Mouse (Mus musculus): Measurements from ENCODE around the gene Olfr1537. TPM values are rescaled to one million over a fixed set of nuclear protein-coding genes. Genes with fewer than 3 reads are reported as not detected.

Gene Olfr1537
- polyA plus RNA-seq (2015; fragmentation: Nextera tagmentation; extraction: Ambion mirVana): not detected in 2 replicates

DNA sequence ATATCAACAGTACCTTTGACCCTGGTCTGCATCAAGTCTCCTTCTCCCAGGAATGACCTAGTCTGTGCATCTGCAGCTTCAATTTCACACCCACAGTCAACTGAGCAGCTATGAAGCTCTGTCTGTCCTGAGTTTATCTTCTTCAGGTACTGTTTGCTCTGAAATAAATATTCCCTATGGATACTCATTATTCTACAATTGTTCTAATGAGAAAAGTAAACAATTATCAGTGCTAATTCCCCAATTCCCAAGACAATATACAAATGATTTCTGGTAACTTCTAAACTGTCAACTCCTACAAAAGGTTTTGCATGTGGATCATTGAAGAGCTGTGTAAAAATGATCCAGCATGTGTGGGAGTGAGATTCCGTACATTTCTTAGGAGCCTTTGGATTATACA, at the start of gene Olfr1537:
Olfr1537 (minus strand) TSS at position 101 of the 400 bp plus-strand sequence.

DNA sequence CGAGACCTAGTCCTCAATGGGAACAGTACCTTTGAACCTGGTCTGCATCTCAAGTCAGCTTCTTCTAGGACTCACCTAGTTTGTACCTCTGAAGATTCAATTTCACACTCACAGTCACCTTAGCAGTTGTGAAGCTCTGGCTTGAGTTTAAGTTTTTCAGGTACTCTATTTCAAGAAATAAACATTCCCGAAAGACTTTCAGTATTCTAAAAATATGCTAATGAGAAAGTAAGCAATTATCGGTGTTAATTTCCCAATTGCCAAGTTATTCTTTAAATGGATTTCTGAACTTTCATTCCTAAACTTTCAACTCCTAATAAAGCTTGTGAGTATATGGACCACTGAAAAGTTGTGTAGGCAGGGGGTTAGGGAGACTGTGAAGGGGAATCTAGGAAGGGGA, 26.9 kb upstream of the Olfr1537 start, which contains the start of gene Olfr945:
Olfr945 (minus strand) TSS at position 101 of the 400 bp plus-strand sequence.

DNA sequence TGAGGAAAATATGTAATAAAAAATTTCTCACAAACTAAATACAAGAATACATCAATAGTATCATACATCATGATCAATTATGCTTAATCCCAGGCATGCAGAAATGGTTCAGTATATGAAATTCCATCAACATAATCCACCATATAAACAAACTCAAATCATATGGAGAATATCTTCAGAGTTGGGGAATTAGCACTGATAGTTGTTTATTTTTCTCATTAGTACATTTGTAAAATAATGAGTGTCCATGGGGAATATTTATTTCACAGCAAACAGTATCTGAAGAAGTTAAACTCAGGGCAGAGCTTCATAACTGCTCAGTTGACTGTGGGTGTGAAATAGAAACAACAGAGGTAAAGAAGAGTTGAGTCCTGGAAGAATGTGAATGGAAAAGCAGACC, 48.2 kb downstream of the Olfr1537 start, which contains the start of gene Olfr944:
Olfr944 (plus strand) TSS at position 301 of the 400 bp plus-strand sequence.

Other genes starting within 250 kb of the Olfr1537 start
- not detected in 2 replicates for gene Olfr146, start 226.6 kb downstream of the Olfr1537 start, polyA plus RNA-seq (2015; fragmentation: Nextera tagmentation; extraction: Ambion mirVana)
- not detected in 2 replicates for gene Olfr937, start 185.0 kb downstream of the Olfr1537 start, polyA plus RNA-seq (2015; fragmentation: Nextera tagmentation; extraction: Ambion mirVana)
- gene Olfr938, start 171.1 kb downstream of the Olfr1537 start, polyA plus RNA-seq (2015; fragmentation: Nextera tagmentation; extraction: Ambion mirVana): not detected in 2 replicates
- gene Olfr27, start 121.9 kb downstream of the Olfr1537 start, polyA plus RNA-seq (2015; fragmentation: Nextera tagmentation; extraction: Ambion mirVana): not detected in 2 replicates
- gene Olfr943, start 83.7 kb downstream of the Olfr1537 start, polyA plus RNA-seq (2015; fragmentation: Nextera tagmentation; extraction: Ambion mirVana): not detected in 2 replicates
- not detected in 2 replicates for gene Olfr944, start 48.1 kb downstream of the Olfr1537 start, polyA plus RNA-seq (2015; fragmentation: Nextera tagmentation; extraction: Ambion mirVana)
- not detected in 2 replicates for gene Olfr945, start 26.8 kb upstream of the Olfr1537 start, polyA plus RNA-seq (2015; fragmentation: Nextera tagmentation; extraction: Ambion mirVana)
- gene Olfr948, start 76.1 kb upstream of the Olfr1537 start, polyA plus RNA-seq (2015; fragmentation: Nextera tagmentation; extraction: Ambion mirVana): not detected in 2 replicates
- not detected in 2 replicates for gene Olfr951, start 137.4 kb upstream of the Olfr1537 start, polyA plus RNA-seq (2015; fragmentation: Nextera tagmentation; extraction: Ambion mirVana)
- not detected in 2 replicates for gene Olfr952, start 177.2 kb upstream of the Olfr1537 start, polyA plus RNA-seq (2015; fragmentation: Nextera tagmentation; extraction: Ambion mirVana)
- not detected in 2 replicates for gene Olfr954, start 206.7 kb upstream of the Olfr1537 start, polyA plus RNA-seq (2015; fragmentation: Nextera tagmentation; extraction: Ambion mirVana)
- not detected in 2 replicates for gene Olfr955, start 221.9 kb upstream of the Olfr1537 start, polyA plus RNA-seq (2015; fragmentation: Nextera tagmentation; extraction: Ambion mirVana)
- not detected in 2 replicates for gene Olfr44, start 244.0 kb upstream of the Olfr1537 start, polyA plus RNA-seq (2015; fragmentation: Nextera tagmentation; extraction: Ambion mirVana)